Mouse (Mus musculus) spleen, adult 18-20 months (tissue): Measurements from ENCODE around the gene Ldb3.

Experiments used
- DNase-seq, 2 experiments: peaks; one replicate each; pipeline ENCODE4 v3.0.0; 2022; ENCODE audit warnings: mixed read lengths in 2 of 2

Ldb3 gene

GRCm38 (mm10) chr14:34508187-34508840 lies 80.2 kb downstream of the Ldb3 start:
- no peak for DNase-seq

- DNase-seq = no peak
These were observed 83.2 kb downstream of the Ldb3 start for GRCm38 (mm10) chr14:34505309-34505708.

GRCm38 (mm10) chr14:34504377-34504776 lies 84.1 kb downstream of the Ldb3 start:
- no peak for DNase-seq

- DNase-seq = no peak
These were observed 84.7 kb downstream of the Ldb3 start for GRCm38 (mm10) chr14:34503759-34504158.

GRCm38 (mm10) chr14:34503325-34503647 lies 85.2 kb downstream of the Ldb3 start, which contains the start of gene Bmpr1a:
Gene Bmpr1a (minus strand): TSS chr14:34503341.
- no peak for DNase-seq

- peak; percentile 55 to 74 for DNase-seq
These were observed 85.8 kb downstream of the Ldb3 start for GRCm38 (mm10) chr14:34502475-34503324.

GRCm38 (mm10) chr14:34501804-34502474 lies 86.5 kb downstream of the Ldb3 start:
- DNase-seq = peak; percentile 9 to 38

- DNase-seq = no peak
These were observed 87.1 kb downstream of the Ldb3 start for GRCm38 (mm10) chr14:34501447-34501803.

- no peak for DNase-seq
These were observed 88.2 kb downstream of the Ldb3 start for GRCm38 (mm10) chr14:34500309-34500708.

- DNase-seq = no peak
These were observed 88.8 kb downstream of the Ldb3 start for GRCm38 (mm10) chr14:34499664-34500063.

- DNase-seq = no peak
These were observed 91.1 kb downstream of the Ldb3 start for GRCm38 (mm10) chr14:34497346-34497745.

GRCm38 (mm10) chr14:34493682-34494081 lies 94.8 kb downstream of the Ldb3 start:
- no peak for DNase-seq

GRCm38 (mm10) chr14:34492688-34493087 lies 95.8 kb downstream of the Ldb3 start:
- DNase-seq = no peak

- no peak for DNase-seq
These were observed 97.5 kb downstream of the Ldb3 start for GRCm38 (mm10) chr14:34490965-34491364.

GRCm38 (mm10) chr14:34489928-34490327 lies 98.6 kb downstream of the Ldb3 start:
- no peak for DNase-seq

- DNase-seq = no peak
These were observed 102.3 kb downstream of the Ldb3 start for GRCm38 (mm10) chr14:34486169-34486568.

- no peak for DNase-seq
These were observed 104.8 kb downstream of the Ldb3 start for GRCm38 (mm10) chr14:34483469-34484341.
